Mouse (Mus musculus): Measurements from ENCODE around the gene Krtap4-1. TPM values are rescaled to one million over a fixed set of nuclear protein-coding genes. Genes with fewer than 3 reads are reported as not detected.
"Not testable (repeated sequence)": the region's sequence is repeated elsewhere in the genome, so short reads cannot be mapped to it uniquely, and the experiment has no call there.

The Krtap4-1 gene
- polyA plus RNA-seq, 1 experiment from 2014 or later: 1.7 TPM

DNA sequence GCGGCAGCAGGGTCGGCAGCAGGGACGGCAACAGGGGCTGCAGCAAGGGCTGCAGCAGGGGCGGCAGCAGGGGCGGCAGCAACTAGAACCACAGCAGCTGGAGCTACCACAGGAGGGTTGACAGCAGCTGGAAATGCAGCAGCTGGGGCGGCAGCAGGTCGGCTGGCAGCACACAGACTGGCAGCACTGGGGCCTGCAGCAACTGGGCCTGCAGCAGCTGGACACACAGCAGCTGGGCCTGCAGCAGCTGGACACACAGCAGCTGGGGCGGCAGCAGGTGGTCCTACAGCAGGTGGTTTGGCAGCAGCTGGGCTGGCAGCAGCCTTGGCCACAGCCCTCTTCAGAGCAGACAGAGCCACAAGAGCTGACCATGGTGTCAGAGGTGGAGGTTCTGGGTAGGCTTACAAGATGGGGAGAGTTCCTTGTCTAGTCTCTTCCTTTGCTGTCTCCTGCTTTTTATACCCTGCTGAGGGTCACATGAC, 6.7 kb upstream of the Krtap4-1 start, which contains the start of gene Krtap4-2:
Gene Krtap4-2 (minus strand): TSS at position 432 of the 482 bp plus-strand sequence.
- Histone ChIP-seq H3K27me3 (no peaks in the 10 kb centered on the region), H3K9ac (no peak within 1 kb of the TSS), H3K36me3 (no peaks in the 10 kb centered on the region), H3K9me3 (replicated peaks) (no peaks in the 10 kb centered on the region), H3K4me3 (replicated peaks) (no peak within 1 kb of the TSS), H3K4me1 (peaks cover 3% of the 10 kb centered on the region; the same call in 1 of the 2 replicates), H3K4me2 (replicated peaks) (0 out of 2 replicates have a peak within 1 kb of the TSS, but pooled peaks have one; percentile 15), H3K27ac (replicated peaks) (0 out of 2 replicates have a peak within 1 kb of the TSS, but pooled peaks have one; percentile 22)
- 18% methylated on average over 8 of the region's 8 CpGs for WGBS
- no peak for ATAC-seq (ENCODE audit: insufficient number of reproducible peaks, low FRiP score, low TSS enrichment, low read depth)

DNA sequence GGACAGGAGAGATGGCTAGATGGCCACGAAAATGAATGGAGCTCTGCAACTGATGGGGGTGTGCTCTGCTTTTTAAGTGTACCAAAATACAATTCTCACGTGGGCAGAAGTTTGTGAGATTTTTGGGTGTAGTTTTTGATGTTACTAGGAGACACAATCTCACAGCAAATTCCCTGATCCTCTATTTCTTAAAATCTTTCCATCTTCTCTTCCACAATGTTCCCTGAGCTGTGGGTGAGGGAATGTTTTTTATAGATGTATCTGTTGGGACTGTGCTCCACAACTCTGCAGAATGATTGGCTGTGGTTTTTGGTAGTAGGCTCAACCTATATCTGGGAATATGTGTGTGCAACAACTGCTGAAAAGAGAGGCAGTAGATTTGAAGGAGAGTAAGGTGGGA, 5.3 kb upstream of the Krtap4-1 start:
- Histone ChIP-seq H3K9me3 (replicated peaks) (no peaks in the 10 kb centered on the region), H3K27me3 (no peaks in the 10 kb centered on the region), H3K4me3 (replicated peaks) (no peak overlapping the region), H3K4me2 (replicated peaks) (no peak overlapping the region), H3K36me3 (no peaks in the 10 kb centered on the region), H3K9ac (no peak overlapping the region), H3K4me1 (peaks cover 3% of the 10 kb centered on the region; the same call in 1 of the 2 replicates), H3K27ac (replicated peaks) (no peak overlapping the region)
- no peak for ATAC-seq (ENCODE audit: insufficient number of reproducible peaks, low FRiP score, low TSS enrichment, low read depth)
- 55% methylated on average over 2 of the region's 2 CpGs for WGBS

DNA sequence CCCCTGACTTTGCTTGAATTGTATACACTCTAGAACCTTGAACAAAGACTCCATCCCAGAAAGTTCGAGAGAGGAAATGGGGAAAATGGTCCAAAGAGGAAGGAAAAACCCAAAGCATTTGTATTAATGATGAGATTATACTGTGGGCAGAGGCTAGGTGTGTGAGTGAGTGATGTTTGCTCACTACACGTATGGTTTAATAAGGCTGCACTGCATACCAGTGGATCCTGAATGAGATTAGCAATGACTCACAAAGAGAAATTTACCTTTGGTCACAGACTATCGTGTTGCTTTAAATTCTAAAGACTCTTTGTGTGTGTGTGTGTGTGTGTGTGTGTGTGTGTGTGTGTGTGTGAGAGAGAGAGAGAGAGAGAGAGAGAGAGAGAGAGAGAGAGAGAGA, 2.9 kb upstream of the Krtap4-1 start:
- Histone ChIP-seq H3K4me2 (replicated peaks) (no peak overlapping the region), H3K9ac (no peak overlapping the region), H3K9me3 (replicated peaks) (no peaks in the 10 kb centered on the region), H3K4me3 (replicated peaks) (no peak overlapping the region), H3K27ac (replicated peaks) (no peak overlapping the region), H3K36me3 (no peaks in the 10 kb centered on the region), H3K4me1 (peaks cover 3% of the 10 kb centered on the region; the same call in 1 of the 2 replicates), H3K27me3 (no peaks in the 10 kb centered on the region)
- no peak for ATAC-seq (ENCODE audit: insufficient number of reproducible peaks, low FRiP score, low TSS enrichment, low read depth)
- 59% methylated on average over 3 of the region's 3 CpGs for WGBS

DNA sequence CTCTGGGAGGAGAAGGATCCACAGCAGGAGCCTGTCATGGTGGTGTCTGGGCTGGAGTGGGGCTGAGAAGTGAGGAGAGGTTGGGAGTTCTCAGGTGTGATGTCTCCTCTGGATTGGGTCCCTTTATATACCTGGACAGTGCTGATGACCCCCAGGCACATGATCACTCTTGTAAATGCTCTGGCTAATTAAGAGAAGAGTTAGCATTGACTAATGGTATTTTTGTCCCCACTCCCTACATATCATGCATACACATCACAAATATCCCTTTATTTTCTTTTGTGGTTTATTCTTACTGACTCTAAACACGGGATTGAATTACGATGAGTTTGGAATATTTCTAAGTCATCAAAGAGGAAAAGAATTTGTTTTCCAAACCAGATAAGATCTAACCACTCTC, 7.7 kb downstream of the Krtap4-1 start, which contains the start of gene Gm11562:
Gene Gm11562 (minus strand): TSS at position 101 of the 400 bp plus-strand sequence.
- no peak within 1 kb of the TSS for H3K27ac ChIP-seq (replicated peaks)

DNA sequence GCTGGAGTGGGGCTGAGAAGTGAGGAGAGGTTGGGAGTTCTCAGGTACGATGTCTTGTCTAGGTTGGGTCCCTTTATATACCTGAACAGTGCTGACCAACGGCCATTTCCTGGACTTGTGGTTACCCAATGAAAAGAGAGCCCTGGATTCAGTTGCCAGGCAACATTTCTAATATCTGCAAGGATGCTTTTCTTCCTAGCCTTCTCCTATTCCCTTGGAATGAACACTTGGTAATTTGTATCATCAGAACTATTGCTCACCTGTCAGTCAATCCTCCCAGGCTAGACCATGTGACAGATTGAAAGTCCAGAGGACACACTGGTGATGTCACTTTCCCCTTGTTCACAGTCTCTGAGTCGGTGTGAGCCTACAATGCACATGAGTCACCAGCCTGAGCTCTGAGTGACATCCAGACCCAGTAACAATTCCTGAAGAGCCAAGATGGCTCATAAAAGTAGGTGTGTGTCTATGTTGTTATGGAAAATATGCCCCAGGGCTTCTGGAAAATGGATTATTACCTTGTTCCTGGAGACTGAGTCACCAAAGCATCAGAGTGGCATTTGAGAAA, 13.2 kb downstream of the Krtap4-1 start, which contains the start of gene Krtap2-4:
Gene Krtap2-4 (minus strand): TSS at position 51 of the 568 bp plus-strand sequence.
- no peak within 1 kb of the TSS for H3K9ac ChIP-seq
- H3K4me3 ChIP-seq (replicated peaks): no peak within 1 kb of the TSS
- H3K36me3 ChIP-seq: no peaks in the 10 kb centered on the region
- ATAC-seq (ENCODE audit: insufficient number of reproducible peaks, low FRiP score, low TSS enrichment, low read depth): no peak
- H3K9me3 ChIP-seq (replicated peaks): no peaks in the 10 kb centered on the region
- WGBS: 64% methylated on average over 3 of the region's 3 CpGs
- no peaks in the 10 kb centered on the region for H3K4me1 ChIP-seq
- no peak within 1 kb of the TSS for H3K4me2 ChIP-seq (replicated peaks)
- H3K27me3 ChIP-seq: no peaks in the 10 kb centered on the region
- H3K27ac ChIP-seq (replicated peaks): no peak within 1 kb of the TSS

More for the DNA sequence above, 7.7 kb downstream of the Krtap4-1 start, which contains the start of gene Gm11562:
- Histone ChIP-seq H3K4me2 (replicated peaks) (no peak within 1 kb of the TSS), H3K4me1 (no peaks in the 10 kb centered on the region), H3K4me3 (replicated peaks) (no peak within 1 kb of the TSS), H3K27me3 (no peaks in the 10 kb centered on the region), H3K9me3 (replicated peaks) (no peaks in the 10 kb centered on the region), H3K9ac (no peak within 1 kb of the TSS), H3K36me3 (no peaks in the 10 kb centered on the region)
- WGBS: 63% methylated on average over 2 of the region's 2 CpGs
- no peak for ATAC-seq (ENCODE audit: insufficient number of reproducible peaks, low FRiP score, low TSS enrichment, low read depth)

DNA sequence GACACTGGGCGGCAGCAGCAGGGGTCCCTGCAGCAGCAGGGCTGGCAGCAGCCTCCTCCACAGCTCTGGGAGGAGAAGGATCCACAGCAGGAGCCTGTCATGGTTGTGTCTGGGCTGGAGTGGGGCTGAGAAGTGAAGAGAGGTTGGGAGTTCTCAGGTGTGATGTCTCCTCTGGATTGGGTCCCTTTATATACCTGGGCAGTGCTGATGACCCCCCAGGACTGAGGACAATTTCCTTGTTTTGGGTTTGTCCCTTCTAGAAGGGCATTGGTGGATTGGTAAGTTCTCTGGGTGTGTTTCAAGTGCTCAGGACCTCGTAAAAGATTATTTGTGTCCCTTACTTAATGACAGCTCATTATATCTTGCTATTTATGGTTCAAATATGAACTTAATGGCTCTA, 17.9 kb downstream of the Krtap4-1 start, which contains the start of gene Gm11937:
Gene Gm11937 (minus strand): TSS at position 101 of the 400 bp plus-strand sequence.
- H3K27ac ChIP-seq (replicated peaks); H3K36me3 ChIP-seq; H3K9ac ChIP-seq; H3K4me1 ChIP-seq; H3K4me3 ChIP-seq (replicated peaks); H3K9me3 ChIP-seq (replicated peaks); H3K27me3 ChIP-seq; H3K4me2 ChIP-seq (replicated peaks); ATAC-seq (ENCODE audit: insufficient number of reproducible peaks, low FRiP score, low TSS enrichment, low read depth): not testable (repeated sequence)
- 64% methylated on average over 1 of the region's 2 CpGs for WGBS

DNA sequence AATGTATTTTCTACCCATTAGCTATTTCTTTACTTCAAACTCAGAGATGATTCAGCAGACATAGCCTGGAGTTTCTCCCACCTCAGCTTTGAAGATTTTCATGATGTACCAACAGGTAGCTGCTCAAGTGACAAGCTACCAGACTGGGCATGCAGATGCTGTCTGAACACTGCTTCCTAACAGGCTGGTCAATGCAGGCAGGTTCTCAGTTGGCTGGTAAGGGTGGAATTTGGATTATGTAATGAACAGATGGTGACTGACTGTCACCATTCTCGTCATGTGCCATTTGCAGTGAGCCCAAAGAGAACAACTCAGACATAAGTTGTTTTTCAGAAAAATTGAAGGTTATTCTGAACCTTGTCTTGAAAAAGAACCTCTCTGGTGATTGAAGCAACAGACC, 18.9 kb downstream of the Krtap4-1 start:
- no peaks in the 10 kb centered on the region for H3K9me3 ChIP-seq (replicated peaks)
- no peaks in the 10 kb centered on the region for H3K4me1 ChIP-seq
- H3K4me2 ChIP-seq (replicated peaks): no peak overlapping the region
- H3K36me3 ChIP-seq: no peaks in the 10 kb centered on the region
- H3K27ac ChIP-seq (replicated peaks): no peak overlapping the region
- no peak for ATAC-seq (ENCODE audit: insufficient number of reproducible peaks, low FRiP score, low TSS enrichment, low read depth)
- 52% methylated on average over 1 of the region's 1 CpGs for WGBS
- H3K9ac ChIP-seq: no peak overlapping the region
- no peaks in the 10 kb centered on the region for H3K27me3 ChIP-seq
- no peak overlapping the region for H3K4me3 ChIP-seq (replicated peaks)

DNA sequence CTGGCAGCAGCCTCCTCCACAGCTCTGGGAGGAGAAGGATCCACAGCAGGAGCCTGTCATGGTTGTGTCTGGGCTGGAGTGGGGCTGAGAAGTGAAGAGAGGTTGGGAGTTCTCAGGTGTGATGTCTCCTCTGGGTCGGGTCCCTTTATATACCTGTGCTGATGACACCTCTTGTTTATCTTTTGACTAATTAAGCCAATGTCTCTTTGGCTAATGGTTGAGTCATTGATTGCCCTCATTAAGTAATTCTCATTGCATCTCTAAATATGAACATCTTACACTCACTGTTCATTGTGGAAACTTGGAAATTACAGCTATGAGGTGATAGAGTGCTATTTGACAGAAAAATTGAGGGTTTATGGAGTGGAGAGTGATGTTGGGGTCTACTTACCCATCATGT, 24.8 kb downstream of the Krtap4-1 start, which contains the start of gene Gm11938:
Gene Gm11938 (minus strand): TSS at position 101 of the 400 bp plus-strand sequence.
- not testable (repeated sequence) for ATAC-seq (ENCODE audit: insufficient number of reproducible peaks, low FRiP score, low TSS enrichment, low read depth)

DNA sequence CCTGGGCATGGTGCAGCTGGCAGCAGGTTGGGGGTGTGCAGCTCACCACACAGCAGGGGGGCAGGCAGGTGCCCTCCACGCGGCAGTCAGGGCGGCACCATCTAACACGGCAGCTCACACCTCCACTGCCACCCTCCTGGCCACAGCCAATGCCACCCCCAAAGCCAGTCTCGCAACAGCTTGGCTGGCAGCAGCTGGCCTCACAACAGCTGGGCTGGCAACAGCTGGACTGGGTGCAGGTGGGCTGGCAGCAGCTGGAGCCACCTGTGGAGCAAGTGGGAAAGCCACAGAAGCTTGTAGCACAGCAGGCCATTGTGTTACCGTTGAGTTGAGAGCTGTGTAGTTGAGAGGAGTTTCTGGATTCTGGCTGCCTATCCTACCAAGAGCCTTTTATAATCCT, 30.3 kb downstream of the Krtap4-1 start, which contains the start of gene Krtap9-3:
Gene Krtap9-3 (minus strand): TSS at position 364 of the 400 bp plus-strand sequence.
- ATAC-seq (ENCODE audit: insufficient number of reproducible peaks, low FRiP score, low TSS enrichment, low read depth); H3K9ac ChIP-seq; H3K4me3 ChIP-seq (replicated peaks); H3K27me3 ChIP-seq; H3K36me3 ChIP-seq; H3K4me1 ChIP-seq; H3K9me3 ChIP-seq (replicated peaks); H3K27ac ChIP-seq (replicated peaks); H3K4me2 ChIP-seq (replicated peaks): not testable (repeated sequence)
- WGBS: 77% methylated on average over 6 of the region's 6 CpGs

More for the DNA sequence above, 24.8 kb downstream of the Krtap4-1 start, which contains the start of gene Gm11938:
- H3K4me2 ChIP-seq (replicated peaks); H3K4me1 ChIP-seq; H3K36me3 ChIP-seq; H3K27ac ChIP-seq (replicated peaks); H3K27me3 ChIP-seq; H3K4me3 ChIP-seq (replicated peaks); H3K9me3 ChIP-seq (replicated peaks); H3K9ac ChIP-seq: not testable (repeated sequence)
- WGBS: 76% methylated on average over 1 of the region's 1 CpGs

DNA sequence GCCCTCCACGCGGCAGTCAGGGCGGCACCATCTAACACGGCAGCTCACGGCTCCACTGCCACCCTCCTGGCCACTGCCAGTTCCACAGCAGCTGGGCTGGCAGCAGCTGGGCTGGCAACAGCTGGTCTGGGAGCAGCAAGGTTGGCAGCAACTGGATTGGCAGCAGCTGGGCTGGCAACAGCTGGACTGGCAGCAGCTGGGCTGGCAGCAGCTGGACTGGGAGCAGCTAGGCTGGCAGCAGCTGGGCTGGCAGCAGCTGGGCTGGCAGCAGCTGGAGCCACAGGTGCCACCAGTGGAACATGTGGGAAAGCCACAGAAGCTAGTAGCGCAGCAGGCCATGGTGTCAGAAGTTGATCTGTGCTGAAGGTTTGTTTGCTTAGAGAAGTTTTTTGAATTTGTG, 37.1 kb downstream of the Krtap4-1 start, which contains the start of gene Krtap1-3:
Gene Krtap1-3 (minus strand): TSS at position 359 of the 400 bp plus-strand sequence.
- Histone ChIP-seq H3K27ac (replicated peaks) (no peak within 1 kb of the TSS), H3K4me3 (replicated peaks) (no peak within 1 kb of the TSS), H3K9me3 (replicated peaks) (no peaks in the 10 kb centered on the region), H3K36me3 (no peaks in the 10 kb centered on the region), H3K4me2 (replicated peaks) (no peak within 1 kb of the TSS), H3K4me1 (no peaks in the 10 kb centered on the region), H3K27me3 (no peaks in the 10 kb centered on the region), H3K9ac (no peak within 1 kb of the TSS)
- ATAC-seq (ENCODE audit: insufficient number of reproducible peaks, low FRiP score, low TSS enrichment, low read depth): no peak
- 72% methylated on average over 6 of the region's 6 CpGs for WGBS

DNA sequence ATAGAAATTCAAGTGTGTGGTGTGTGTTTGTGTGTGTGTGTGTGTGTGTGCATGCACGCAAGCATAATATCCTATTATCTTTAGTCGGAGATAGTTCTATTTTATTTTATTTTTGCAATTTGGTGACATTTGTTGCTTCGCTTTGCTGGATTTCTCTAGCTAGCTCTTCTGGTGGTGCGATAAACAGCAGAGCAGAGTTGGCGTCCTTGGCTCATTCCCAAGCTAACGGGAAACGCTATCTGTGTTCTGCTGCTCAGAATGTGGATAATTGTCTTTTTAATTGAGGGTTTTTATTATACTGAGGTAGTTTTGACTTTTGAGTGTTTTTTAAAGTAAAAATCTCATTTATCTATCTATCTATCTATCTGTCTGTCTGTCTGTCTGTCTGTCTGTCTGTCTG, 42.9 kb downstream of the Krtap4-1 start:
- ATAC-seq (ENCODE audit: insufficient number of reproducible peaks, low FRiP score, low TSS enrichment, low read depth): no peak
- H3K4me3 ChIP-seq (replicated peaks): no peak overlapping the region
- H3K36me3 ChIP-seq: no peaks in the 10 kb centered on the region
- no peaks in the 10 kb centered on the region for H3K4me1 ChIP-seq
- H3K27me3 ChIP-seq: no peaks in the 10 kb centered on the region
- H3K9ac ChIP-seq: no peak overlapping the region
- H3K4me2 ChIP-seq (replicated peaks): no peak overlapping the region
- H3K27ac ChIP-seq (replicated peaks): no peak overlapping the region
- 83% methylated on average over 7 of the region's 7 CpGs for WGBS
- H3K9me3 ChIP-seq (replicated peaks): no peaks in the 10 kb centered on the region

All from embryonic facial prominence, embryonic 15.5 days (tissue).